Mouse (Mus musculus) common myeloid progenitor, adult 5-6 weeks (primary cell): ENCODE measurements at regions not wholly inside any gene's neighbourhood (a gene's known extent, or its start where the extent isn't known, plus 50 kb on each side); places are given as distances from the start of the nearest gene placed in this dataset.

Experiments
- ATAC-seq: replicated peaks from 2 replicates; pipeline ENCODE4 v1.8.0; 2016; ENCODE audit warnings: low read depth, mild to moderate bottlenecking, moderate TSS enrichment, inconsistent platforms; ENCODE audit not compliant: poor library complexity, severe bottlenecking

GRCm38 (mm10) chr15:67481733-67482132, 981.0 kb upstream of the Lrrc6 start:
- ATAC-seq: peak; percentile 96

GRCm38 (mm10) chr15:67474325-67474724, 973.6 kb upstream of the Lrrc6 start:
- ATAC-seq: no peak

GRCm38 (mm10) chr15:67472979-67473378, 972.3 kb upstream of the Lrrc6 start:
- ATAC-seq: no peak; the same call in 1 of the 2 replicates

GRCm38 (mm10) chr15:67471283-67471682, 970.6 kb upstream of the Lrrc6 start:
- ATAC-seq: no peak

GRCm38 (mm10) chr15:67470036-67470435, 969.3 kb upstream of the Lrrc6 start:
- no peak for ATAC-seq

GRCm38 (mm10) chr15:67467404-67468345, 967.0 kb upstream of the Lrrc6 start:
- ATAC-seq: no peak

- ATAC-seq: peak; percentile 57
Observed at GRCm38 (mm10) chr15:67462863-67463262, 962.2 kb upstream of the Lrrc6 start.

GRCm38 (mm10) chr15:67460384-67460783, 959.7 kb upstream of the Lrrc6 start:
- peak; percentile 93 for ATAC-seq

- ATAC-seq: peak; percentile 91
Observed at GRCm38 (mm10) chr15:67434284-67434683, 933.6 kb upstream of the Lrrc6 start.

- peak; percentile 81 for ATAC-seq
Observed at GRCm38 (mm10) chr15:67423922-67424321, 923.2 kb upstream of the Lrrc6 start.

- ATAC-seq: no peak
Observed at GRCm38 (mm10) chr15:67422277-67422953, 921.7 kb upstream of the Lrrc6 start.

GRCm38 (mm10) chr15:67420776-67421175, 920.1 kb upstream of the Lrrc6 start:
- ATAC-seq: no peak

GRCm38 (mm10) chr15:67419733-67420132, 919.0 kb upstream of the Lrrc6 start:
- no peak for ATAC-seq

GRCm38 (mm10) chr15:67417742-67418163, 917.0 kb upstream of the Lrrc6 start:
- ATAC-seq: no peak

GRCm38 (mm10) chr15:67415840-67416239, 915.1 kb upstream of the Lrrc6 start:
- ATAC-seq: no peak

- ATAC-seq: peak; percentile 52
Observed at GRCm38 (mm10) chr15:67414371-67414930, 913.7 kb upstream of the Lrrc6 start.

- ATAC-seq: no peak
Observed at GRCm38 (mm10) chr15:67413581-67413980, 912.9 kb upstream of the Lrrc6 start.

GRCm38 (mm10) chr15:67412394-67412793, 911.7 kb upstream of the Lrrc6 start:
- no peak for ATAC-seq

- ATAC-seq: no peak
Observed at GRCm38 (mm10) chr15:67411657-67412056, 910.9 kb upstream of the Lrrc6 start.

GRCm38 (mm10) chr15:67410012-67410411, 909.3 kb upstream of the Lrrc6 start:
- ATAC-seq: peak; percentile 87
